Mouse (Mus musculus) cerebellum, adult 8-10 months (tissue): ENCODE data around the gene 4921536K21Rik.

ENCODE experiments used
- DNase-seq: peaks from one replicate; pipeline ENCODE4 v3.0.0; 2022

Gene 4921536K21Rik

DNA sequence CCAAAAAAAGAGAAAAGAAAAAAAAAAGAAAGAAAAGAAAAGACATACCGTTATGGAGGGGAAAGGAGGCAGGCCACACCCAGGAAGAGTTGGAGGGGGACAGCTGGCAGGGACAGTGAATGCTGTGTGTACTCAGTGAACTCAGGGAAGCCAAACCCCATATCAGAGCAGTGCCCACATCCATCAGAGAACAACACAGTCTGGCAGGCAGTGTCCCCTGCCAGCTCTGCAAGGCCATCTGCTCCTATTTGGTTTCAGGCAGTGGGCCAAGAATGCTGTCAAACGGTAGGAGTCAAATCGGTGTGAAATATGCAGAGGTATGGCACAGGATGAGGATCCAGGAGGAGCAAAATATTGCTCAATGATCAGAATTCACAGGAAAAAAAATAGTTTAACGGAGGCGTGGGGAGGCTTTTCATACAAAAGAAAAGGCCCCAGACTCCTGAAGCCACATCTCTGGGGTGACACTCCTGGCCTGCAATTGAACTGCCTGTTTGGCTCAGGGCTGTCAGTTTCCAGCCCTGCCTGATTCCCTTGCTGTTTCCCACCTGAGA, 41.3 kb downstream of the 4921536K21Rik start:
- DNase-seq: peak; percentile 93

DNA sequence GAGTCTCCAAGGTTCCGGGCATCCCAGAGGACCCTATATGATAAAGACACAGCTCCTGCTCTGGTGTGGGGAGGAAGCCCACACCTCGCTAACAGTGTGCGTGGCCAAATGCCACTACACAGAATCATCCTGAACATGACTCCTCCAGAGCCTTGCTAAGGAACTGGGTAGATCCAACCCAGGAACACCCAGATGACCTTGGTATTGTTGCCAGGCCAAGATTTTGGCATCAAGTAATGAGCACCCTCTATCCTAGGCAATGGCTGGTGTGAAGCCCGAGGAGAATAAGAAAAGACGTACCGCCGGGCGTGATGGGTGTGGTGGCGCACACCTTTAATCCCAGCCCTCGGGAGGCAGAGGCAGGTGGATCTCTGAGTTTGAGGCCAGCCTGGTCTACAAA, 41.9 kb downstream of the 4921536K21Rik start:
- no peak for DNase-seq

- no peak for DNase-seq
Measured at GRCm38 (mm10) chr11:3851872-3852271, 43.0 kb downstream of the 4921536K21Rik start.

DNA sequence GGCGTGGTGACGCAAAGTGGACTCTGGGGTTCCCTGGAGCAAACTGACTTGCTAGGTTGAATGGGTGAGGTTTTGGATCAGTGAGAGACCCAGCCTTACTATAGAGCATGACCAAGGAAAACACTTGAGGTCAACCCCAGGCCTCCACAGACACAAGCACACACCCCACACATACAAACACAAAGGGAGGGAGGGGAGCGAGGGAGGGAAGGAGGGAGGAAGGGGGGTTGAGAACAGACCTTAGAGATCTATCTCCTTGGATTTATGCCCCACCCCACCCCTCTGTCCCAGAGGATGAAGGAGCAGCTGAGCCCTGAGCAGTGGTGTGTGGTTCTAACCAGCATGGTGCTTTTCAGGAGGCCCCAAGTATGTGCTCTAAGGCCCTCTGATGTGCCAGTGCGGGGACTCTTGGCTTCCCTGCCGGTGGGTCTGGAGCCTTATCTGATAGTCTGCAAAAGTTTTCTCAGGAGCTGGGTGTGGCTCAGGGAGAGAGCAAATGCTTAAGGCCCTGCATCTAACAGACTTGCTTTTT, 44.1 kb downstream of the 4921536K21Rik start:
- DNase-seq: no peak

GRCm38 (mm10) chr11:3850315-3850614, 44.6 kb downstream of the 4921536K21Rik start:
- DNase-seq: no peak

DNA sequence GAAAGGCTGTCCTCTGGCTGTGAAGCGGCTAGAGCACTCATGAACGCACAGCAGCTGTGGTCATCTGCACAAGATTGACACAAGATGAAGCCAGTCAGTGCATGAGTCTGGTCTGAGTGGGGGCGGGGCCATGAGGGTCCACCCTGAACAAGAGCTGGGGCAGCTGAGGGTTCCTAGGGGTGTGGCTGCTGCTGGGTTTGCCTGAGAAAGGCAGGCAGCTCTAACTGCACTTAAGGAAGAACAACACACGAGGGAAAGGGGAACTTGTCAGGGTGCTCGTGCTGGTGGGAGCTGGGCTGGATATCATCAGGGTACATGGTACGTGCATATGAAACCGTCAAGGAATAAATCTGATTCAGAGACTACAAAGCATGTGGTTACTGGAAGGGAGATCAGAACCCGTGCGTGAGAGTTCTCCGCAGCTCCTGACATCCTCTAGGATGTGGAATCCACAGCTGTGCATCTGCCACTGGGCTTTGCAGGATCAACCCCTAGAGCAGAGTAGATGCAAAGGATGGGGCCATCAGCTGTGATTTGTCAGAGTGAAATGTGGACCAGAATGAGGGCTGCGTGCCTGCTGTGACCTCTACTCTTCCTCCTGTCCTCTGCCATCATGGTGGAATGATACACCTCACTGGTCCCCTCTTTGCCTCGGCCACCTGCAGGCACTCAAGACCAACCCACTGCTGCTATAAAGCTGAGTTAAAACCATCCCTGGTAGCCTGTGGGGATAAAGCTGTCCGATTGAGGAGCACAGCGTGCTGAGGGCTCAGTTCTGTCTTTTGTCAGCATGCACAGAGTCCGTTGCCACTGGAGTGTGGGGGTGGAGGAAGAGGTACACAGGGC, 45.2 kb downstream of the 4921536K21Rik start:
- no peak for DNase-seq

DNA sequence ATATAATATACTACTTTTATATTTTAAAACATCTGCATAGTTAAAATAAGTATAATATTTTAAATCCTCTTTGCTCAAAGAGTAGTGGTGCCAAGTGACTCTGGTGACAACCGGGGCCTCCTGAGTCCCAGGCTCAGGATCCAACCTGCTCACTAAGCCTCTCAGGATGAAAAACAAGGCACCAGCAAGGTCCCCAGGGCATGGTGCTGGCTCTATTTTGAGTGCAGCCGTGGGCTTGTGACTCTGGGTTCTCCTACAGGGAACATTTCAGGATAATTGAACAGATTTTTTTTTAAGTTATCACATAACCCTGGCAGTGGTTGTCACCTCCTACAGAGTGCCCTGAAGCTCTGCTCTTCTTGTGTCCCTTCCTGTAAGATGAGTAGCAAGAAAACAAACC, 48.5 kb downstream of the 4921536K21Rik start:
- no peak for DNase-seq

- DNase-seq: no peak
Measured at GRCm38 (mm10) chr11:3843943-3844734, 50.8 kb downstream of the 4921536K21Rik start.
